Mouse (Mus musculus) limb, embryonic 11.5 days (tissue): ENCODE measurements around the gene Osbpl9. TPM values are rescaled to one million over a fixed set of nuclear protein-coding genes. Genes with fewer than 3 reads are reported as not detected.
A peak's percentile ranks its signal among the peaks of the same experiment; 100 is the strongest.

Experiments used
- ATAC-seq: fragments of 200-750 bp; cut with Nextera tagmentation; 2 replicates; pipeline ENCODE4 v1.8.0; 2017; ENCODE audit warnings: low read depth; ENCODE audit not compliant: insufficient number of reproducible peaks, low FRiP score, low TSS enrichment
- DNase-seq: peaks from one replicate; pipeline ENCODE4 v3.0.0-alpha.2; 2015; ENCODE audit warnings: low spot score
- H3K27ac ChIP-seq: fragments of 300-500 bp; sonication (generic); replicated peaks from 2 replicates; pipeline ENCODE4 v1.5.1; 2014; ENCODE audit warnings: low read depth, mild to moderate bottlenecking, low read length
- H3K27me3 ChIP-seq: fragments of 300-500 bp; sonication (generic); 2 replicates; pipeline ENCODE4 v1.6.1; 2014; ENCODE audit warnings: mild to moderate bottlenecking, low read length, mixed read lengths; ENCODE audit not compliant: control insufficient read depth, insufficient read depth
- H3K36me3 ChIP-seq: fragments of 300-500 bp; sonication (generic); 2 replicates; pipeline ENCODE4 v1.6.1; 2014; ENCODE audit warnings: mild to moderate bottlenecking, low read length, moderate library complexity, mixed read lengths; ENCODE audit not compliant: control insufficient read depth, insufficient read depth
- H3K4me1 ChIP-seq: fragments of 300-500 bp; sonication (generic); 2 replicates; pipeline ENCODE4 v1.6.1; 2014; ENCODE audit warnings: low read length, mixed read lengths; ENCODE audit not compliant: control insufficient read depth, insufficient read depth
- H3K4me2 ChIP-seq: fragments of 300-500 bp; sonication (generic); 2 replicates; pipeline ENCODE4 v1.6.1; 2014; ENCODE audit warnings: low read depth, mild to moderate bottlenecking, moderate library complexity; ENCODE audit not compliant: severe bottlenecking
- H3K4me3 ChIP-seq: fragments of 300-500 bp; sonication (generic); 2 replicates; pipeline ENCODE4 v1.5.1; 2014; ENCODE audit warnings: low read depth, low read length
- H3K9ac ChIP-seq: fragments of 300-500 bp; sonication (generic); 2 replicates; pipeline ENCODE4 v1.6.1; 2014; ENCODE audit warnings: mild to moderate bottlenecking, low read length
- H3K9me3 ChIP-seq: fragments of 300-500 bp; sonication (generic); 2 replicates; pipeline ENCODE4 v1.6.1; 2016; ENCODE audit warnings: low read length; ENCODE audit not compliant: control insufficient read depth
- WGBS: fragments of 180-500 bp; shearing (Covaris S2); extraction: QIAGEN DNeasy Blood & Tissue Kit; methylation state at CpG from one replicate; pipeline ENCODE4 v1.1.7; 2014; 5-methylcytosine and 5-hydroxymethylcytosine counted together
- polyA plus RNA-seq: library from polyadenylated mRNA; unstranded; fragments of >200 nt; fragmentation: Nextera tagmentation; extraction: Ambion mirVana; gene quantifications from 2 replicates; pipeline ENCODE4 v1.2.1, GENCODE M21; 2014

The Osbpl9 gene
- polyA plus RNA-seq, 1 experiment from 2014 or later = 71.9 TPM

- WGBS = 87% methylated on average over 6 of the region's 6 CpGs
- Histone ChIP-seq H3K9me3 (no peaks in the 10 kb centered on the region), H3K27ac (no peak overlapping the region), H3K4me1 (no peaks in the 10 kb centered on the region), H3K9ac (no peak overlapping the region), H3K27me3 (no peaks in the 10 kb centered on the region), H3K4me2 (no peak overlapping the region), H3K36me3 (0 out of 2 replicates have a peak, but pooled peaks cover 2% of the 10 kb centered on the region), H3K4me3 (no peak overlapping the region)
- no peak for DNase-seq
- ATAC-seq = no peak
Measured at GRCm38 (mm10) chr4:109156073-109156472, 46.0 kb downstream of the Osbpl9 start.

DNA sequence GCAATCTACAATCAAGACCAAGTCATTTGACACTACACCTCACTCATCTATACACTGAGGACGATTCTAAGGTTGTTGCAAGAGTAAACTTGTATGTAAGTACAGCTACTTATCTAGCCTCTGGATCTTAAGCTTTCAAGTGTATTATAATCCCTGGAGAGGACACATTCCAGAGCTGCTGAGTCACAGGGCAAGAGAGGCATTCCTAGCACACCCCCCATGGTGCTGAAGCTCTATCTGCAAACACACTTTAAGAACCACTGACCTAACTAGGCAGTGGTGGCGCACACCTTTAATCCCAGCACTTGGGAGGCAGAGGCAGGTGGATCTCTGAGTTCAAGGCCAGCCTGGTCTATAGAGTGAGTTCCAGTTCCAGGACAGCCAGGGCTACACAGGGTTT is 51.9 kb downstream of the Osbpl9 start:
- Histone ChIP-seq H3K36me3 (0 out of 2 replicates have a peak, but pooled peaks cover 2% of the 10 kb centered on the region), H3K27me3 (no peaks in the 10 kb centered on the region), H3K27ac (no peak overlapping the region), H3K4me2 (no peak overlapping the region), H3K9me3 (no peaks in the 10 kb centered on the region), H3K9ac (no peak overlapping the region), H3K4me3 (no peak overlapping the region), H3K4me1 (no peaks in the 10 kb centered on the region)
- WGBS = 86% methylated on average over 2 of the region's 2 CpGs
- DNase-seq = no peak
- no peak for ATAC-seq

- Histone ChIP-seq H3K4me1 (no peaks in the 10 kb centered on the region), H3K4me2 (no peak overlapping the region), H3K4me3 (no peak overlapping the region), H3K27me3 (no peaks in the 10 kb centered on the region), H3K36me3 (0 out of 2 replicates have a peak, but pooled peaks cover 2% of the 10 kb centered on the region), H3K9me3 (no peaks in the 10 kb centered on the region), H3K9ac (no peak overlapping the region), H3K27ac (no peak overlapping the region)
- WGBS = 88% methylated on average over 2 of the region's 2 CpGs
- no peak for DNase-seq
- ATAC-seq = no peak
Measured at GRCm38 (mm10) chr4:109149411-109149810, 52.7 kb downstream of the Osbpl9 start.

GRCm38 (mm10) chr4:109147278-109148038 is 54.6 kb downstream of the Osbpl9 start:
- 61% methylated on average over 11 of the region's 11 CpGs for WGBS
- no peak for ATAC-seq

DNA sequence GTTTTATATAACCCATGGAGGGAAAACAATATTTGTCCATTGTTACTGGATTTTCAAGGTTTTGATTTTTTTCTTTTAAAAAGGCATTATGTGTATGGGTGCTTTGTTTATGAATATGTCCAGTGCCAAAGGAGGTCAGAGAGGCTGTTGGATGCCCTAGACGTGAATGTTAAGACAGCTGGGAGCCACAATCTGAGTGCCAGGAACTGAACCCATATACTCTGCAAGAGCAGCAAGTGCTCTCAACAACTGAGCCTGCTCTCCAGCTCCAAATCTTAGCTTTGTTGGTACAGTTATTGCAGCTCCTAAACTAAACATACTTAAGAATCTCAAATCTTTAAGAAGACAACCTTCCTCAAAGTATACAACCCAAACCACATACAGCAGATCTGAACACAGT is 59.0 kb downstream of the Osbpl9 start:
- H3K4me1 ChIP-seq = no peaks in the 10 kb centered on the region
- no peak overlapping the region for H3K4me3 ChIP-seq
- H3K27me3 ChIP-seq = no peaks in the 10 kb centered on the region
- ATAC-seq = no peak
- no peak overlapping the region for H3K27ac ChIP-seq
- H3K36me3 ChIP-seq = no peaks in the 10 kb centered on the region
- no peak for DNase-seq
- no peaks in the 10 kb centered on the region for H3K9me3 ChIP-seq
- 82% methylated on average over 1 of the region's 1 CpGs for whole genome bisulfite sequencing
- no peak overlapping the region for H3K9ac ChIP-seq
- H3K4me2 ChIP-seq = no peak overlapping the region

More at GRCm38 (mm10) chr4:109147278-109148038, 54.6 kb downstream of the Osbpl9 start:
- Histone ChIP-seq H3K9me3 (no peaks in the 10 kb centered on the region), H3K36me3 (0 out of 2 replicates have a peak, but pooled peaks cover 2% of the 10 kb centered on the region), H3K4me1 (no peaks in the 10 kb centered on the region), H3K9ac (no peak overlapping the region), H3K4me2 (no peak overlapping the region), H3K27ac (no peak overlapping the region), H3K27me3 (no peaks in the 10 kb centered on the region), H3K4me3 (no peak overlapping the region)
- DNase-seq = peak; percentile 47

DNA sequence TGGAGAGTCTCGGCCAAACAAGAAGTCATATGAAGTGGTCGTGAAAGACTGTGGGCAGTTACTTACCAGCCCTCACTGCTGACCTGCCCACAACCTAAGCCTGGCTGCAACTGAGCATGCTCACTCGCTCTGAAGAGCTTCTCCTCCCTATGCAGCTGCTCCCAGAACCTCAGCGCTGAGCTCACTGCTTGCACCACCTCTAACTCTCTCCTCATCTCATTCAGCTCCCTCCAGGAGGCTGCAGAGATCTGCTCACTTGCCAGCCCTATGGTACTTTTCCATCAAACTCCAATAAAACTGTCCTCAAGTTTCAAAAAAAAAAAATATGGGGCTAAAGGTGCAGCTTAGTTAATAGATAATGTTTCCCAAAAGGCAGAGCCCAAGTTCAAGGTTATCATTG is 63.5 kb downstream of the Osbpl9 start:
- Histone ChIP-seq H3K27me3 (no peaks in the 10 kb centered on the region), H3K4me2 (no peak overlapping the region), H3K4me3 (no peak overlapping the region), H3K9ac (no peak overlapping the region), H3K27ac (no peak overlapping the region), H3K9me3 (no peaks in the 10 kb centered on the region), H3K36me3 (no peaks in the 10 kb centered on the region), H3K4me1 (no peaks in the 10 kb centered on the region)
- WGBS = 44% methylated on average over 4 of the region's 4 CpGs
- DNase-seq (no peak), ATAC-seq (no peak)

DNA sequence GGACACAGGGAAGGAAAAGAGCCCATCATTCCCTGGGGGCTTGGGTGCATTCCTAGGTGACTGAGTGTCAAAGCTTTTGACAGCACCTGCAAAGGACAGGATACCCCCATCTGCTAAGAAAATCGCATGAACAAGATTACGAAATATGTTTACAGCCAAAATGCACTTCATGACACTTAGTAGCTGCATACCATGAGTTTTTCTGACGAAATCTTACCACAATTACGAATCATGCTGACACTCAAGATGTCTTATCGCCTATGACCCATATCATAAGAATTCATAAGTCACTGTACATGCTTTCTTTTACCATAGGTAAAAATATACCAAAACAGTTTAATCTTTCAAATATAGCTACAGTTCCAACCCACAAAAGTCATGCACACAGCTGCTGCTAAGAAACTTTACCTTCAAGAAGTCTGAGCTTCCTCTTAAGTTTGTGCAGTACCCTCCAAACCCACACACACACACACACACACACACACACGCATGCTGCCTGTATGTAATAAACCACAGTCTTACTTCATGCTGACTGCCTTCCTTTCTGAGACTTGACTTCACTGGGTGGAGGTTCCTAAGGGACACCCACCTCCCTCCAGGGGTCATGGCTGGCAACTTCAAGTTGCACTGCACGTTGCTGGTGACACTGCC is 65.5 kb downstream of the Osbpl9 start:
- no peaks in the 10 kb centered on the region for H3K9me3 ChIP-seq
- no peak overlapping the region for H3K4me2 ChIP-seq
- H3K36me3 ChIP-seq = no peaks in the 10 kb centered on the region
- ATAC-seq = no peak
- H3K27ac ChIP-seq = no peak overlapping the region
- WGBS = 88% methylated on average over 7 of the region's 7 CpGs
- no peak overlapping the region for H3K9ac ChIP-seq
- no peaks in the 10 kb centered on the region for H3K27me3 ChIP-seq
- no peak overlapping the region for H3K4me3 ChIP-seq
- no peak for DNase-seq
- H3K4me1 ChIP-seq = no peaks in the 10 kb centered on the region

DNA sequence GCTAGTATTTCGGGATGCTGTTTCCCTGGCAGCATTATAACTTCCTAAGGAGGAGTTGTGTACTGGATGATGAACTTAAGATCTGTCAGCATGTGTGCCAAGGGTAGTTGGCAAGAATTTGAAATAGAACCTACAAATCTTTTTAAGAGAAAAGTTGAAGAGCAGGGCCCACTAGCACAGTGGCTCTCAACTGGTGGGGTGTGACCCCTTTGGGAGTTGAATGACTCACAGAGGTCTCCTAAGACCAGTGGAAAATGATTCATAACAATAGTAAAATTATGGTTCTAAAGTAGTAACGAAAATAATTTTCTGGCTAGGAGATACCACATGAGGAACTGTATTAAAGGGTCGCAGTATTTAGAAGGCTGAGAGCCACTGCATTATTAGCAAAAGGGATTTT is 67.1 kb downstream of the Osbpl9 start:
- Histone ChIP-seq H3K9me3 (no peaks in the 10 kb centered on the region), H3K36me3 (no peaks in the 10 kb centered on the region), H3K9ac (no peak overlapping the region), H3K4me3 (no peak overlapping the region), H3K4me1 (no peaks in the 10 kb centered on the region), H3K27me3 (no peaks in the 10 kb centered on the region), H3K27ac (no peak overlapping the region), H3K4me2 (no peak overlapping the region)
- 86% methylated on average over 3 of the region's 3 CpGs for WGBS
- DNase-seq = no peak
- no peak for ATAC-seq
